Mouse (Mus musculus) limb, embryonic 11.5 days (tissue): Measurements from ENCODE around the gene Psg22. TPM values are rescaled to one million over a fixed set of nuclear protein-coding genes. Genes with fewer than 3 reads are reported as not detected.
"Not testable (repeated sequence)": the region's sequence is repeated elsewhere in the genome, so short reads cannot be mapped to it uniquely, and the experiment has no call there.

Experiments used
- ATAC-seq: fragments of 200-750 bp; cut with Nextera tagmentation; 2 replicates; pipeline ENCODE4 v1.8.0; 2017; ENCODE audit warnings: low read depth; ENCODE audit not compliant: insufficient number of reproducible peaks, low FRiP score, low TSS enrichment
- DNase-seq: peaks from one replicate; pipeline ENCODE4 v3.0.0-alpha.2; 2015; ENCODE audit warnings: low spot score
- H3K27ac ChIP-seq: fragments of 300-500 bp; sonication (generic); replicated peaks from 2 replicates; pipeline ENCODE4 v1.5.1; 2014; ENCODE audit warnings: low read depth, mild to moderate bottlenecking, low read length
- H3K27me3 ChIP-seq: fragments of 300-500 bp; sonication (generic); 2 replicates; pipeline ENCODE4 v1.6.1; 2014; ENCODE audit warnings: mild to moderate bottlenecking, low read length, mixed read lengths; ENCODE audit not compliant: control insufficient read depth, insufficient read depth
- H3K36me3 ChIP-seq: fragments of 300-500 bp; sonication (generic); 2 replicates; pipeline ENCODE4 v1.6.1; 2014; ENCODE audit warnings: mild to moderate bottlenecking, low read length, moderate library complexity, mixed read lengths; ENCODE audit not compliant: control insufficient read depth, insufficient read depth
- H3K4me1 ChIP-seq: fragments of 300-500 bp; sonication (generic); 2 replicates; pipeline ENCODE4 v1.6.1; 2014; ENCODE audit warnings: low read length, mixed read lengths; ENCODE audit not compliant: control insufficient read depth, insufficient read depth
- H3K4me2 ChIP-seq: fragments of 300-500 bp; sonication (generic); 2 replicates; pipeline ENCODE4 v1.6.1; 2014; ENCODE audit warnings: low read depth, mild to moderate bottlenecking, moderate library complexity; ENCODE audit not compliant: severe bottlenecking
- H3K4me3 ChIP-seq: fragments of 300-500 bp; sonication (generic); 2 replicates; pipeline ENCODE4 v1.5.1; 2014; ENCODE audit warnings: low read depth, low read length
- H3K9ac ChIP-seq: fragments of 300-500 bp; sonication (generic); 2 replicates; pipeline ENCODE4 v1.6.1; 2014; ENCODE audit warnings: mild to moderate bottlenecking, low read length
- H3K9me3 ChIP-seq: fragments of 300-500 bp; sonication (generic); 2 replicates; pipeline ENCODE4 v1.6.1; 2016; ENCODE audit warnings: low read length; ENCODE audit not compliant: control insufficient read depth
- WGBS: fragments of 180-500 bp; shearing (Covaris S2); extraction: QIAGEN DNeasy Blood & Tissue Kit; methylation state at CpG from one replicate; pipeline ENCODE4 v1.1.7; 2014; 5-methylcytosine and 5-hydroxymethylcytosine counted together
- polyA plus RNA-seq: library from polyadenylated mRNA; unstranded; fragments of >200 nt; fragmentation: Nextera tagmentation; extraction: Ambion mirVana; gene quantifications from 2 replicates; pipeline ENCODE4 v1.2.1, GENCODE M21; 2014

Gene Psg22
- not detected in 2 replicates for polyA plus RNA-seq

- Histone ChIP-seq H3K4me2 (no peak within 1 kb of the TSS), H3K27me3 (no peaks in the 10 kb centered on the region), H3K9me3 (no peaks in the 10 kb centered on the region), H3K9ac (no peak within 1 kb of the TSS), H3K4me1 (no peaks in the 10 kb centered on the region), H3K4me3 (no peak within 1 kb of the TSS), H3K27ac (no peak within 1 kb of the TSS), H3K36me3 (no peaks in the 10 kb centered on the region)
- no peak for DNase-seq
- ATAC-seq = no peak
- WGBS = 48% methylated on average over 2 of the region's 2 CpGs
These were observed at the start of gene Psg22 for GRCm38 (mm10) chr7:18717790-18718189. Gene Psg22, plus strand, starts transcription at chr7:18718090.

GRCm38 (mm10) chr7:18679772-18680171 is 38.1 kb upstream of the Psg22 start:
- ATAC-seq (no peak), DNase-seq (peak; percentile 30)
- no peaks in the 10 kb centered on the region; the same call in 1 of the 2 replicates for H3K9me3 ChIP-seq
- H3K4me1 ChIP-seq = no peaks in the 10 kb centered on the region
- no peak overlapping the region for H3K4me2 ChIP-seq
- H3K36me3 ChIP-seq = no peaks in the 10 kb centered on the region
- no peak overlapping the region for H3K27ac ChIP-seq
- no peaks in the 10 kb centered on the region for H3K27me3 ChIP-seq
- no peak overlapping the region for H3K4me3 ChIP-seq
- WGBS = 36% methylated on average over 2 of the region's 2 CpGs
- no peak overlapping the region for H3K9ac ChIP-seq

GRCm38 (mm10) chr7:18685586-18685985 is 32.3 kb upstream of the Psg22 start:
- Histone ChIP-seq H3K27ac (no peak overlapping the region), H3K4me3 (no peak overlapping the region), H3K4me1 (no peaks in the 10 kb centered on the region), H3K36me3 (no peaks in the 10 kb centered on the region), H3K4me2 (no peak overlapping the region), H3K9me3 (no peaks in the 10 kb centered on the region), H3K9ac (no peak overlapping the region), H3K27me3 (no peaks in the 10 kb centered on the region)
- ATAC-seq (no peak), DNase-seq (peak; percentile 4)

GRCm38 (mm10) chr7:18686085-18686484 is 31.8 kb upstream of the Psg22 start, which contains the start of gene Psg20:
Gene Psg20, minus strand, starts transcription at chr7:18686185.
- Histone ChIP-seq H3K4me2 (no peak within 1 kb of the TSS), H3K27me3 (no peaks in the 10 kb centered on the region), H3K9me3 (no peaks in the 10 kb centered on the region), H3K36me3 (no peaks in the 10 kb centered on the region), H3K4me3 (no peak within 1 kb of the TSS), H3K9ac (no peak within 1 kb of the TSS), H3K4me1 (no peaks in the 10 kb centered on the region), H3K27ac (no peak within 1 kb of the TSS)
- WGBS = 67% methylated on average over 2 of the region's 2 CpGs
- DNase-seq (no peak), ATAC-seq (no peak)

GRCm38 (mm10) chr7:18710331-18710730 is 7.6 kb upstream of the Psg22 start:
- WGBS = 82% methylated on average over 4 of the region's 4 CpGs
- not testable (repeated sequence) for H3K27me3 ChIP-seq, ATAC-seq

GRCm38 (mm10) chr7:18710846-18711245 is 7.0 kb upstream of the Psg22 start:
- no peaks in the 10 kb centered on the region for H3K27me3 ChIP-seq
- DNase-seq (no peak), ATAC-seq (no peak)
- no peak overlapping the region for H3K4me3 ChIP-seq
- H3K4me2 ChIP-seq = no peak overlapping the region
- H3K4me1 ChIP-seq = no peaks in the 10 kb centered on the region
- 88% methylated on average over 1 of the region's 1 CpGs for WGBS
- no peaks in the 10 kb centered on the region for H3K36me3 ChIP-seq
- H3K9me3 ChIP-seq = no peaks in the 10 kb centered on the region
- no peak overlapping the region for H3K9ac ChIP-seq
- H3K27ac ChIP-seq = no peak overlapping the region

More at GRCm38 (mm10) chr7:18710331-18710730, 7.6 kb upstream of the Psg22 start:
- H3K4me3 ChIP-seq, H3K4me2 ChIP-seq, H3K9ac ChIP-seq, H3K27ac ChIP-seq, DNase-seq, H3K9me3 ChIP-seq, H3K4me1 ChIP-seq, H3K36me3 ChIP-seq: not testable (repeated sequence)

- Histone ChIP-seq H3K9me3 (no peaks in the 10 kb centered on the region), H3K27ac (no peak overlapping the region), H3K4me2 (no peak overlapping the region), H3K4me1 (no peaks in the 10 kb centered on the region), H3K36me3 (no peaks in the 10 kb centered on the region), H3K27me3 (no peaks in the 10 kb centered on the region), H3K9ac (no peak overlapping the region), H3K4me3 (no peak overlapping the region)
- ATAC-seq (no peak), DNase-seq (no peak)
- 88% methylated on average over 4 of the region's 4 CpGs for WGBS
These were observed 2.3 kb upstream of the Psg22 start for GRCm38 (mm10) chr7:18715546-18715945.

GRCm38 (mm10) chr7:18724001-18724400 is 6.1 kb downstream of the Psg22 start:
- H3K9me3 ChIP-seq = no peaks in the 10 kb centered on the region
- WGBS = 81% methylated on average over 6 of the region's 6 CpGs
- H3K9ac ChIP-seq = no peak overlapping the region
- H3K4me2 ChIP-seq = no peak overlapping the region
- no peak overlapping the region for H3K4me3 ChIP-seq
- no peak for ATAC-seq
- no peak for DNase-seq
- no peaks in the 10 kb centered on the region for H3K4me1 ChIP-seq
- H3K27me3 ChIP-seq = no peaks in the 10 kb centered on the region
- H3K36me3 ChIP-seq = no peaks in the 10 kb centered on the region
- no peak overlapping the region for H3K27ac ChIP-seq

- H3K27me3 ChIP-seq, H3K27ac ChIP-seq, H3K36me3 ChIP-seq, H3K9me3 ChIP-seq, H3K4me1 ChIP-seq, H3K4me2 ChIP-seq, H3K9ac ChIP-seq, H3K4me3 ChIP-seq, ATAC-seq, DNase-seq: not testable (repeated sequence)
These were observed 8.0 kb downstream of the Psg22 start for GRCm38 (mm10) chr7:18725931-18726330.
